Mouse (Mus musculus) c-Kit-positive CD71-positive TER-119-negative erythroid progenitor cells, embryonic 14.5 days (primary cell): ENCODE data around the gene 5430402E10Rik.
"Not testable (repeated sequence)": the region's sequence is repeated elsewhere in the genome, so short reads cannot be mapped to it uniquely, and the experiment has no call there.

Source experiments
- DNase-seq: peaks from one replicate; pipeline ENCODE4 v3.0.0-alpha.2; 2013; ENCODE audit warnings: low read depth

Gene 5430402E10Rik

GRCm38 (mm10) chrX:77924962-77925361, at the start of gene 5430402E10Rik:
5430402E10Rik (minus strand) TSS chrX:77925062.
- DNase-seq: not testable (repeated sequence)

- DNase-seq: not testable (repeated sequence)
Observed at GRCm38 (mm10) chrX:77880033-77880432, 44.8 kb downstream of the 5430402E10Rik start.
